Mouse (Mus musculus) thymus, adult 2 months (tissue): ENCODE results near the gene Tfpt.

Experiments
- CTCF ChIP-seq: fragments of 200-500 bp; IDR thresholded peaks from 2 replicates; pipeline ENCODE4 v1.5.1; 2012; ENCODE audit warnings: mild to moderate bottlenecking, control low read depth, low read length, moderate library complexity, borderline replicate concordance; ENCODE audit not compliant: control insufficient read depth, poor library complexity, insufficient read depth; ENCODE audit errors: extremely low read depth
- POLR2A ChIP-seq: fragments of 200-500 bp; IDR thresholded peaks from 2 replicates; pipeline ENCODE4 v1.6.1; 2012; ENCODE audit warnings: mild to moderate bottlenecking, low read length, control low read depth, moderate library complexity; ENCODE audit not compliant: control insufficient read depth, poor library complexity, insufficient read depth; ENCODE audit errors: extremely low read depth

DNA sequence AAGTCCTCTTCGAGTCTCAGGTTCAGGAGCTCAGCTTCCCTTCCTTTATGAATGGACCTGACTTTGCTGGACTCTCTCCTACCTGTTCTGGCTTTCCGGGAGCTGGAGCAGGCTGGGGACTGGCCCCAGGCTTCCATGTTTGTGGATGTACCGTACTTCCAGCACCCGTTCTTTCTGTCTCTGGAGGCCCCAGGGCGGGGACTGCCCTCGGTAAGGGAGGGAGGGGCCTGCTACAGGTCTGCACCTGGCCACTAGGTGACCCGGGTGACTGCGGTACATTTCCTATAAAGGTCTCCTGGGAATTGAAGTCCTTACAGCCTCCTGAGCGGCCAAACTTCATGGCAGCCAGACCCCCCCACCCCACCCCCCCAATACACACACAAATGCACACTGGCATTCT is 47.6 kb upstream of the Tfpt start, which contains the start of gene Tmc4:
- TF ChIP-seq CTCF (no peak), POLR2A (no peak)
